Mouse (Mus musculus) bone marrow, adult 2 months (tissue): ENCODE results near the gene Pik3r2.

Experiments used
- CTCF ChIP-seq: fragments of 200-500 bp; IDR thresholded peaks from 2 replicates; pipeline ENCODE4 v1.5.1; 2011; ENCODE audit warnings: low read length, control low read depth; ENCODE audit not compliant: control insufficient read depth, insufficient read depth
- POLR2A ChIP-seq: fragments of 200-500 bp; IDR thresholded peaks from 2 replicates; pipeline ENCODE4 v1.6.1; 2011; ENCODE audit warnings: low read depth, mild to moderate bottlenecking, control low read depth, low read length, borderline replicate concordance; ENCODE audit not compliant: control insufficient read depth

DNA sequence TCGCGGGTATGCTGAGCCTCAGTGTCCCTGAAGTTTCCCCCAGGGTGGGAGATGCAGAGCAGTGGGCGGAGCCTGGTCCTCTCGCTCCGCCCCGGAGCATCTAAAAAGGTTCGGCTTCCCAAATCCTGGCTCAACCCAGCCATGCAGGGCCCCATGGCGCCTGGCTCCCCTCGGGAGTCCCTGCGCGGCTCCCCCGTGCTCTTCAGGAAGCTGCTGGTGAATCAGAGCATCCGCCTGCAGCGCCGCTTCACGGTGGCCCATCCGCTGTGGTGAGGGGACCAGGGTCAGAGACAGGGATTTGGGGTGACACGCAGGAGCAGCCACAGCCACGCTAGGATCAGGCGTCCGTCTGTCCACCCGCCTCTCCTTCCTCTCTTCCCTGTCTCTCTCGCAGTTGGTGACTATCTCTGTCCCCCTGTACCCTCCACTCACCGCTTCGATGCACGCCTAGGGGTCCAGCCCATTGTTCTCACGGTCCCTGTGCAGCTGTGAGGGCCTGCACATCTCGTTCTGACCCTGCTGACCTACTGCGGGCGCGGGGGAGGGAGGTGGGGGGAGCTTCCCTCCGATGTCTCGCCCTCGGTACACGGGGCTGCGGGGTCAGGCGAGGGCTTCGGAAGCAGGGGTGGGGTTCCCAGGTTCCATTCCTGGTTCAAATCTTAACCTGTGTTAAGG is 33.4 kb downstream of the Pik3r2 start:
- TF ChIP-seq POLR2A, result no peak
- TF ChIP-seq CTCF, result no peak
